Mouse (Mus musculus) stomach, postnatal 0 days (tissue): ENCODE data around the gene Rnf135.

Experiments
- CTCF ChIP-seq: IDR thresholded peaks from 2 replicates; pipeline ENCODE4 v1.5.1; 2016; ENCODE audit warnings: antibody characterized with exemption, low read depth, mild to moderate bottlenecking, moderate library complexity
- EP300 ChIP-seq: optimal IDR thresholded peaks from 2 replicates; pipeline ENCODE3; 2016; ENCODE audit warnings: antibody characterized with exemption

DNA sequence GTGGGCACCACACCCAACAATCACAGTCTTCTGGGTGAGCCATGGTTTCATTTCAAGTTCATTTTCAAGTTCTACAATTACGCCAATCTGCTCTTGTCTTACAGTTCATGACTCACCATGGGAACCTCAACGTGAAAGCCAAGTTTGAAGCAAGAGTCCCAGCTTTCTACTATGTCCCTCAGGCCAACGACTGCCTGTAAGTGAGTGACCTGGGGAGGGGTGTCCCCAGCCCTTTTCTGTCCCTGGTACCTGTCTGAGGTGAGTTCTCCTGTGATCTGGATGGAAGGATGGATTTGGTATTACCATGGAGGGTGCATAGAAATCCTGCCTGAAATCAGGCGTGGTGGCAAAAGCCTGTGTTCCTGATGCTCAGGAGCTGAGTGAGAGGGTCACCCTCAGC, 26.8 kb upstream of the Rnf135 start:
- TF ChIP-seq CTCF (no peak), EP300 (no peak)
